Mouse (Mus musculus) forebrain, postnatal 0 days (tissue): Measurements from ENCODE around the gene Ccno. TPM values are rescaled to one million over a fixed set of nuclear protein-coding genes. Genes with fewer than 3 reads are reported as not detected.
"Not testable (repeated sequence)": the region's sequence is repeated elsewhere in the genome, so short reads cannot be mapped to it uniquely, and the experiment has no call there.

Experiments
- ATAC-seq: fragments of 200-750 bp; cut with Nextera tagmentation; 2 replicates; pipeline ENCODE4 v1.8.0; 2017; ENCODE audit warnings: mild to moderate bottlenecking, moderate library complexity
- DNase-seq: peaks from one replicate; pipeline ENCODE4 v3.0.0-alpha.2; 2015
- H3K27ac ChIP-seq: fragments of 300-500 bp; sonication (generic); 2 replicates; pipeline ENCODE4 v1.5.1; 2014; ENCODE audit warnings: low read depth, mild to moderate bottlenecking, antibody characterized with exemption, low read length, moderate library complexity, mixed read lengths
- H3K27me3 ChIP-seq: fragments of 300-500 bp; sonication (generic); 2 replicates; pipeline ENCODE4 v1.6.1; 2014; ENCODE audit warnings: mild to moderate bottlenecking, low read length, mixed read lengths; ENCODE audit not compliant: insufficient read depth
- H3K36me3 ChIP-seq: fragments of 300-500 bp; sonication (generic); 2 replicates; pipeline ENCODE4 v1.6.1; 2014; ENCODE audit warnings: mild to moderate bottlenecking, moderate library complexity; ENCODE audit not compliant: insufficient read depth
- H3K4me1 ChIP-seq: fragments of 300-500 bp; sonication (generic); 2 replicates; pipeline ENCODE4 v1.6.1; 2014; ENCODE audit warnings: antibody characterized with exemption; ENCODE audit not compliant: insufficient read depth
- H3K4me2 ChIP-seq: fragments of 300-500 bp; sonication (generic); 2 replicates; pipeline ENCODE4 v1.6.1; 2014; ENCODE audit warnings: low read depth, mild to moderate bottlenecking, moderate library complexity
- H3K4me3 ChIP-seq: fragments of 300-500 bp; sonication (generic); 2 replicates; pipeline ENCODE4 v1.5.1; 2014; ENCODE audit warnings: low read depth, low read length, mixed read lengths
- H3K9ac ChIP-seq: fragments of 300-500 bp; sonication (generic); 2 replicates; pipeline ENCODE4 v1.6.1; 2014; ENCODE audit warnings: mild to moderate bottlenecking
- H3K9me3 ChIP-seq: fragments of 300-500 bp; sonication (generic); 2 replicates; pipeline ENCODE4 v1.6.1; 2016; ENCODE audit warnings: low read length
- CTCF ChIP-seq: sonication (generic); IDR thresholded peaks from 2 replicates; pipeline ENCODE4 v1.5.1; 2016; ENCODE audit warnings: antibody characterized with exemption, control low read depth, low read depth
- WGBS: fragments of 180-500 bp; shearing (Covaris S2); extraction: QIAGEN DNeasy Blood & Tissue Kit; methylation state at CpG from one replicate; pipeline ENCODE4 v1.1.7; 2014; 5-methylcytosine and 5-hydroxymethylcytosine counted together
- polyA plus RNA-seq: library from polyadenylated mRNA; unstranded; fragments of >200 nt; fragmentation: Nextera tagmentation; extraction: Ambion mirVana; gene quantifications from 2 replicates; pipeline ENCODE4 v1.2.1, GENCODE M21; 2015
- total RNA-seq: library from RNA; depleted of rRNA; stranded (reverse); fragments of >200 nt; gene quantifications from 2 replicates; pipeline ENCODE4 v1.2.3, GENCODE M21; 2014

The Ccno gene
- total and polyA plus RNA-seq, 2 experiments from 2014 or later, result 3.0 to 3.3 TPM

- 70% methylated on average over 9 of the region's 9 CpGs for WGBS
Observed at GRCm38 (mm10) chr13:113000576-113001318, 13.1 kb downstream of the Ccno start.

GRCm38 (mm10) chr13:113012683-113013082 lies 25.1 kb downstream of the Ccno start:
- H3K9me3 ChIP-seq, result no peaks in the 10 kb centered on the region
- peak; percentile 61 for ATAC-seq

More at GRCm38 (mm10) chr13:113000576-113001318, 13.1 kb downstream of the Ccno start:
- peaks cover 38% of the 10 kb centered on the region for H3K27me3 ChIP-seq
- DNase-seq (no peak), ATAC-seq (no peak)
- no peaks in the 10 kb centered on the region for H3K36me3 ChIP-seq
- H3K4me2 ChIP-seq, result no peak overlapping the region
- H3K4me1 ChIP-seq, result peaks cover 5% of the 10 kb centered on the region; the same call in 1 of the 2 replicates
- H3K9me3 ChIP-seq, result no peaks in the 10 kb centered on the region
- no peak overlapping the region for H3K9ac ChIP-seq
- TF ChIP-seq CTCF, result no peak
- no peak overlapping the region for H3K4me3 ChIP-seq
- no peak overlapping the region for H3K27ac ChIP-seq

GRCm38 (mm10) chr13:113013174-113013953 lies 25.8 kb downstream of the Ccno start:
- H3K4me2 ChIP-seq, result peak overlapping the region; percentile 38
- peak; percentile 96 for ATAC-seq
- peak overlapping the region; percentile 12; the same call in 1 of the 2 replicates for H3K4me3 ChIP-seq

More at GRCm38 (mm10) chr13:113012683-113013082, 25.1 kb downstream of the Ccno start:
- peak overlapping the region; percentile 57 for H3K27ac ChIP-seq
- peak overlapping the region; percentile 38 for H3K4me2 ChIP-seq
- no peaks in the 10 kb centered on the region for H3K4me1 ChIP-seq
- TF ChIP-seq CTCF, result no peak
- no peak overlapping the region for H3K4me3 ChIP-seq
- no peaks in the 10 kb centered on the region for H3K36me3 ChIP-seq
- 63% methylated on average over 6 of the region's 6 CpGs for whole genome bisulfite sequencing
- no peaks in the 10 kb centered on the region for H3K27me3 ChIP-seq
- no peak for DNase-seq
- no peak overlapping the region for H3K9ac ChIP-seq

GRCm38 (mm10) chr13:113021521-113021920 lies 33.9 kb downstream of the Ccno start:
- ATAC-seq, result no peak
- Histone ChIP-seq H3K27me3 (no peaks in the 10 kb centered on the region), H3K9ac (no peak overlapping the region), H3K4me2 (no peak overlapping the region), H3K9me3 (no peaks in the 10 kb centered on the region), H3K36me3 (no peaks in the 10 kb centered on the region), H3K4me3 (no peak overlapping the region), H3K4me1 (no peaks in the 10 kb centered on the region), H3K27ac (no peak overlapping the region)
- DNase-seq, result no peak
- TF ChIP-seq CTCF, result no peak
- WGBS, result 67% methylated on average over 2 of the region's 2 CpGs

More at GRCm38 (mm10) chr13:113013174-113013953, 25.8 kb downstream of the Ccno start:
- H3K27me3 ChIP-seq, H3K4me1 ChIP-seq, H3K9ac ChIP-seq, H3K9me3 ChIP-seq, H3K36me3 ChIP-seq: not testable (repeated sequence)
- peak overlapping the region; percentile 50; the same call in 1 of the 2 replicates for H3K27ac ChIP-seq
- 40% methylated on average over 19 of the region's 20 CpGs for WGBS
- DNase-seq, result peak; percentile 85

- 73% methylated on average over 8 of the region's 8 CpGs for WGBS
- H3K4me1 ChIP-seq, result no peaks in the 10 kb centered on the region
- no peak overlapping the region for H3K9ac ChIP-seq
- no peaks in the 10 kb centered on the region for H3K9me3 ChIP-seq
- no peak for DNase-seq
- H3K36me3 ChIP-seq, result no peaks in the 10 kb centered on the region
- H3K27me3 ChIP-seq, result no peaks in the 10 kb centered on the region
- H3K27ac ChIP-seq, result no peak overlapping the region
- no peak for TF ChIP-seq CTCF
- H3K4me3 ChIP-seq, result no peak overlapping the region
- no peak for ATAC-seq
- H3K4me2 ChIP-seq, result no peak overlapping the region
Observed at GRCm38 (mm10) chr13:113022467-113022866, 34.9 kb downstream of the Ccno start.

GRCm38 (mm10) chr13:113023274-113024143 lies 35.9 kb downstream of the Ccno start:
- H3K36me3 ChIP-seq, result no peaks in the 10 kb centered on the region
- WGBS, result 87% methylated on average over 17 of the region's 17 CpGs
- no peak overlapping the region for H3K4me3 ChIP-seq
- no peak overlapping the region for H3K27ac ChIP-seq
- no peaks in the 10 kb centered on the region for H3K9me3 ChIP-seq
- ATAC-seq (no peak), DNase-seq (no peak)
- H3K9ac ChIP-seq, result no peak overlapping the region
- H3K27me3 ChIP-seq, result no peaks in the 10 kb centered on the region
- no peak overlapping the region for H3K4me2 ChIP-seq
- H3K4me1 ChIP-seq, result no peaks in the 10 kb centered on the region
- no peak for TF ChIP-seq CTCF
